Mouse (Mus musculus): ENCODE measurements at regions not wholly inside any gene's neighbourhood (a gene's known extent, or its start where the extent isn't known, plus 50 kb on each side); places are given as distances from the start of the nearest gene placed in this dataset.
A peak's percentile ranks its signal among the peaks of the same experiment; 100 is the strongest.

DNA sequence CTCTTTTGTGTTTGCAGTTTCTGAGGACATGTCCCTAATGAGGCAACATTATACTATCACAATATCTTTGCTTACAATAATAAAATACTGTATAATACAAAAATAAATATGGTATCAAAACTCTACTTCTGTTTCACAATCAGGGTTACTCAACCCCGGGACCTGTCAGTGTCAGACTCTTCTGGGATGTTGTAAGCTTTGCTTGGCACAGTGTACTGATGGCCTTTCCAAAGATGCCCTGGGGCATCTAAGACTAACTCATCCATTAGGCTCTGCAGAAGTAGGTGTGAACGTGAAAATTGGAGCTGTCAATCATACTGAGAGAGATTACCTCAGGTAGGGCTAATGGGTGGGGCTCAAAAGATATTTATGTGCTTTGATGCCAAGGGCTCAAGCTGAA is 249.0 kb downstream of the Gm5447 start:
- DNase-seq (ENCODE audit: low spot score in 2 of 2): no peak

DNA sequence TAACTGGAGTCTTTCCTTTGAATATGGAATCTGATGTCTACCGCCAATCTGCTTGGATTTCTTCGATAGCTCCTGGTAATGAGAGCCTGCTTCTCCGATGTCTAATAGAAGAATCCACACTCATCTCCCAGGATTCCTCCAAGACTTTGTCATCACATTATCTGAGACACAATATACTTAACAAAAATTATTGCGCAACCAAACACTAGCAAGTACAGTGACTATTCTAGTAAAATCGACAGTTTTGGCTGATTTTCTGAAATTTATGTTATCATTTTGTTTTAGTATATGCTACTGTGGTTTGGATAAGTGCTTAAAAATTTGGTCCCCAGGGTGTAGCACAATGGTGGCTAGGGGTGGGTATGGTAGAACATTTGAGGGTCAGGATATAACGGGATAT is 266.5 kb downstream of the Gm5447 start:
- no peak for DNase-seq (ENCODE audit: low spot score in 2 of 2)

GRCm38 (mm10) chr13:31248996-31249395 is 275.0 kb downstream of the Gm5447 start:
- no peak for DNase-seq (ENCODE audit: low spot score in 2 of 2)

GRCm38 (mm10) chr13:31249525-31249924 is 275.5 kb downstream of the Gm5447 start:
- peak; percentile 7 for DNase-seq (ENCODE audit: low spot score in 2 of 2)

GRCm38 (mm10) chr13:31254016-31254415 is 280.0 kb downstream of the Gm5447 start:
- no peak for DNase-seq (ENCODE audit: low spot score in 2 of 2)

GRCm38 (mm10) chr13:31254744-31255143 is 280.7 kb downstream of the Gm5447 start:
- no peak for DNase-seq (ENCODE audit: low spot score in 2 of 2)

GRCm38 (mm10) chr13:31255506-31255905 is 281.5 kb downstream of the Gm5447 start:
- no peak for DNase-seq (ENCODE audit: low spot score in 2 of 2)

- DNase-seq (ENCODE audit: low spot score in 2 of 2): no peak
Measured at GRCm38 (mm10) chr13:31267865-31268264, 288.1 kb upstream of the Foxq1 start.

- no peak for DNase-seq (ENCODE audit: low spot score in 2 of 2)
Measured at GRCm38 (mm10) chr13:31276005-31276644, 279.8 kb upstream of the Foxq1 start.

DNA sequence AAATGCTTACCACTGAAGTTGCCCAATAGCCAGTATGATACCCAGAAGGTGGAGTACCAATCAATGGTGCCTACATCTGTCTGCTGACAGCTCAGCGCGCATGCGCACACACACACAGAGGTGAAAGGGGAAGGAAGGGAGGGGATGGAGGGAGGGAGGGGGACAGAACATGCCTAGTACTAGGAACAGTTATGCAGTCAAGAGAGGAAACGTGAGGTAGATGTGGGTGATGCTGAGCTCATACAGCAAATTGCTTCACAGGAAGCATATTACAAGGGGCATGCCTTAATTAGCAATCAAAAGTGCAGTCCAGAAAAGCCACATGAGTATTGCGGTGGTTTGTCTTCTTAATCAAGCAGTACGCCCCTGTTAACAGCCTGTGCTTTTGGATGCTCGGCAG is 265.3 kb upstream of the Foxq1 start:
- DNase-seq (ENCODE audit: low spot score in 2 of 2): no peak

- DNase-seq (ENCODE audit: low spot score in 2 of 2): no peak
Measured at GRCm38 (mm10) chr13:31292584-31293387, 263.1 kb upstream of the Foxq1 start.

DNA sequence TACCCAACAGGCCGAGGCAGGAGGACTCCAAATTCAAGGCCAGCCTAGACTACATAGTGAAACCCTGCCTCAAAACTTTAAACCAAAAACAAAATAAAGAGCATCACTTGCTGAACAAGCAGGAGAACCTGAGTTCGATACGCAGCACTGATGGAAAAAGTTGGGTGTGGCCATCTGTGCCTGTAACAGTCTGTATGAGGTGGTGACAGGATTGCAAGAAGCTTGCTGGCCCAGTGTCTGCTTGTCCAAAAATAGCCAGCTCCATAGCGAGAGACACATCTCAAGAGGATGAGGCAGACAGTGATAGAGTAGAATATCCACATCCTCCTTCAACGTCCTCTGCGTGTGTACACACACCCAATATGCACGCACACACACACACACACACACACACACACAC is 261.9 kb upstream of the Foxq1 start:
- DNase-seq (ENCODE audit: low spot score in 2 of 2): no peak

- no peak for DNase-seq (ENCODE audit: low spot score in 2 of 2)
Measured at GRCm38 (mm10) chr13:31303194-31303593, 252.7 kb upstream of the Foxq1 start.

- no peak for DNase-seq (ENCODE audit: low spot score in 2 of 2)
Measured at GRCm38 (mm10) chr13:31304286-31304865, 251.6 kb upstream of the Foxq1 start.

DNA sequence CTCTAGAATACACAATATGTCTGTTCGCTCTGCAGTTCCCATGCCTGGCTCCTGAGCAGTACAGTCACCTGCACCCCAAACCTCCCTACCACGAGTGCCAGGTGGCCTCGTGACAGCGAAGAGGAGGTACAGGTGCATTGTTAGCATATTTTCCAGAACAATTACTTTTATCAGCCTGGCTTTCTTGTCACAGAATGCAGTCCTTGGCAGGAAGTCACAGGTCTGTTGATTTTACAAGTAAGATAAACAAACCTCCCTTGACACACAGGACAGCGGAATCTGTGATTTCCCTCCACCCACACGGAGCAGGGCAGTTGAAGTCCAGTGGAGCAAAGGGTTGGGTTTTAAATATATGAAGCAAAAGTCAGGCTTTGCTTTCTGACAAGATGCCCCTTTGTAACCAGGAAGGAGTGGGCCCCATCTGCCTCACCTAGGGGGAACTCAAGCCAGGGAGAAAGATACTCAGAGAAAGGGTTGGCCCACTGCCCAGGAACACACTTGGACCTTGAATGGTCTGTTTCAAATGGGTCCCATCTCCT is 246.8 kb upstream of the Foxq1 start:
- no peak for DNase-seq (ENCODE audit: low spot score in 2 of 2)

DNA sequence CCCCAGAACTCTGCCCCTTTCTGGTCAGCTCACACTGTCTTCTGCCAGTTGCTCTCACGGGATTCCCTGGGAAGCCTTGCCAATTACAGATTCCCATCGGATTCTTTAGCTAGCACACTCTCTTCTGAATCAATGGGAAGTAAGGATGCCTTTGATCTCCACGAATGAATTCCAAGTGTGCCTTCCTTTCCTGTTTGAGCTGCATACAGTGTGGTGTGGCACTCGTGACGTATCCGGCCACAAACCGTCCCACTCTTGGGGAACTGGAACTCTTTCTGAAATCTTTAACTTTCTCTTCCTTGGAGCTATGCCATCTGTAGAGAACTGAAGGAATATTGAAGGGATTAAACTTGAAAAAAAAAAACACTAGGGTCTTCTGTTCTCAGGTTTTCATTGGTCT is 243.2 kb upstream of the Foxq1 start:
- DNase-seq (ENCODE audit: low spot score in 2 of 2): no peak

DNA sequence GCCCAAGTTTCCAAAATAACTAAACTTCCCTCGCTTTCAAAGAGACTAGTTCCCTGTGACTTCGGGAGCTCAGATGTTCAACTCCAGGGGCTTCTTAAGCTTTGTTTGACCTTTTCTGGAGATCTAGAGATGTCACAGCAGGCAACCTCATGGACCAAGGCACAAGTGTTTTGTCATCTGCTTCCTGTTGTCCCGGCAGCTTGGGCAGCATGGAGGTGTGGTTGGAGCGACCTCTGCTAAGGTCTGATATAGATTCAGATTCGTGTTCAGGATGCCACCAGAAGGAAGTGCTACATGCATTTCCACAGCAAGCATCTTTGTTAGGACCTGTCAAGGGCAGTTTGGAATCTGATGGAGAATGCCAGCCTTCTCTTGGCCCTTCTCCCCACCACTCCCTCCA is 242.1 kb upstream of the Foxq1 start:
- no peak for DNase-seq (ENCODE audit: low spot score in 2 of 2)

- no peak for DNase-seq (ENCODE audit: low spot score in 2 of 2)
Measured at GRCm38 (mm10) chr13:31317066-31317465, 238.9 kb upstream of the Foxq1 start.

- DNase-seq (ENCODE audit: low spot score in 2 of 2): no peak
Measured at GRCm38 (mm10) chr13:31318008-31318407, 237.9 kb upstream of the Foxq1 start.

- no peak for DNase-seq (ENCODE audit: low spot score in 2 of 2)
Measured at GRCm38 (mm10) chr13:31321411-31321810, 234.5 kb upstream of the Foxq1 start.

DNA sequence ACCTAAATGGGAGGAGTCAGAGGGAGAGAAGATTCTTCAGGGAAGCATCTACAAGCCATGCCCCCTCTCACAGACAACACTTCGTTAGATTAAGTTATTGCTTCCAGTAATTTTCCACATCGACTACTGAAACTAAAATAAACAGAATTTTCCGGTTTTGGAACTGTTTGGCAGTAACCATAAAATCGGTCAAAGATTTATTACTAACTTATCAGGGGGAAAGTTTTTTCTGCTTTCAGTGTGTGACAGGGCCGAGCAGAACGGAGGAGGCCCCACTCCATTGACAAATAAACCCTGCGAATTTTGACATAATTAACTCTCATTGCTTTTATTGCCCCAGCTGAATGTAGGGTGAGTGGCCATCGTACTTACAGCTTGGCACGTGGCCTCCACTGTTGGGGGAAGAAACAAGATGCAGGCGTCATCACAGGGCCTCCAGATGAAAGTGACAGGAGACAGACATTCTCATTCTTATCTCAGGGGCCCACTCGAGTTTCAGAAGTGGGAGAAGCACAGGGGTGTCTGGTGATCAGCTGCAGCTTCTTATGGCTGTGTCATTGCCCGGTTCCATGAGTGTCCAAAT is 229.6 kb upstream of the Foxq1 start:
- no peak for DNase-seq (ENCODE audit: low spot score in 2 of 2)

DNA sequence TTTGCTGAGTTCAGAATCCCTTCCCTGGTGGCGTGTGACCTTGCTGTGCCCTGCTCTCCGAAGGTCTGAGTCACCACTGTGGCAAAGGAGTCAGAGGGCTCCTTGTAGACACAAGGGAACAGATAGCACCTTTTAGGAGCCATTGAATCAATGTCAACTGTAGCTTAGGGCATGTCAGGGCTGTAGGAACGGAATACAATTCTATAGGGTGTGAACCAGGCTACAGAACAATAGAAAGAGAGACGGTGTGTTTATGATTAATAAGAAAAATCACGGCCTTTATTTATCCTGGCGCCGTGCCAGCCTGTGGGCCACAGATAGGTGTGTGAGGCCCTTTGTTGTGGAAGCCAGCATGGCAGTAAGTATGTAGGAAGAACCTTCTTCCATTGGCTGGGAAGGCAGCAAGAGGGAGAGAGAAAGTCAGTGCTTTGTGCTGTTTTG is 228.4 kb upstream of the Foxq1 start:
- no peak for DNase-seq (ENCODE audit: low spot score in 2 of 2)

All from layer of hippocampus, adult 8-10 months (tissue).